Mouse (Mus musculus) frontal cortex, postnatal 14 days (tissue): ENCODE measurements at regions not wholly inside any gene's neighbourhood (a gene's known extent, or its start where the extent isn't known, plus 50 kb on each side); places are given as distances from the start of the nearest gene placed in this dataset.

Experiments
- DNase-seq, 2 experiments: peaks; one replicate each; pipeline ENCODE4 v3.0.0; 2022; ENCODE audit warnings: low spot score in 2 of 2

DNA sequence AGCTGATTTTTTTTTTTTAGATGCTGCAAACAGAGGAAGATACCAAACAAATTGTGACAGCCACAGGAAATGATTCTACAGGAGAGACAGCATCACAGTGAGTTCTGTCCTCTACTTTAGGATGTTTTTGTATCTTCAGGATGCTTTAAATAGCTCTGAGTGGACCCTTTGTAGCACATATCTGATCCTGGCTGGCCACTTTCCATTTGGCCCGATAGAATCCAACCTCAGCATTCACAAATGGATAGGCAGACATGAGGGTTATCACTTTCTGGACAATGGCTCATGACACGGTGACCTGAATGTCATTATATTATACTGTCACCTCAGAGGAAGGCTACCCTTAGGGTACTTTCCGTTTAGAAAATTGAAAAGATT is 379.3 kb downstream of the Gm10295 start:
- no peak for DNase-seq

DNA sequence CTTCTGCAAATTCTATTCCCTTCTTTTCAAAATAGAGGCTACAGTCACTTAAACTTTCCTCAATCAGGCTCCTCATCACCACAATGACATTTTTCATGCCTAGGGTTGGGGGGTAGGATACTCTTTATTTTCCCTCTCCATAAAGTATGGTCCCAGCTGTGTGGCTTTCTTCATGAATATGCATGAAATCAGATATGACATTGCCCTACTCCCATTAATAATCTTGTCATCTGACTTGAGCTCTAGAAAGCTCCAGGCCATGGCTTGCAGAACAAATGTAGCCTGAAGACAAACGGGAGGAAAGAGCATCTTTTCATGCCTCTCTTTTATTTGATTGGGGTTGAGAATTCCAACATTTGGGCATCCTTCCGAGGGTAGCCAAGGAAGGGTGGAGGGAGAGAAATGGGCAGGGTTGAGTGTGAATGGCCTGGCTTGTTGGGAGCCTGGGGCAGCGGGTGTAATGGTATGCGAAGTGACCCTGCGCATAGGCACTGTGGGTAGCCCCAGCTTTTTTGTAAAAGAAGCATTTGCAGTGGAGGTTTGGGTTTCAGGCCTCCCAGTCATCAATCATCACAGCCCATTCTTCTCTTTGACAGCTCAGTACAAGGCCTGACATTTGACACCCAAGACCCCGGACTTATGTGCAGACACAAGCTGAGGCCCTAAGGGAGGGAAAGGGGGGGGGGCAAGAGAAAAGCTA is 379.8 kb downstream of the Gm10295 start:
- DNase-seq = no peak

DNA sequence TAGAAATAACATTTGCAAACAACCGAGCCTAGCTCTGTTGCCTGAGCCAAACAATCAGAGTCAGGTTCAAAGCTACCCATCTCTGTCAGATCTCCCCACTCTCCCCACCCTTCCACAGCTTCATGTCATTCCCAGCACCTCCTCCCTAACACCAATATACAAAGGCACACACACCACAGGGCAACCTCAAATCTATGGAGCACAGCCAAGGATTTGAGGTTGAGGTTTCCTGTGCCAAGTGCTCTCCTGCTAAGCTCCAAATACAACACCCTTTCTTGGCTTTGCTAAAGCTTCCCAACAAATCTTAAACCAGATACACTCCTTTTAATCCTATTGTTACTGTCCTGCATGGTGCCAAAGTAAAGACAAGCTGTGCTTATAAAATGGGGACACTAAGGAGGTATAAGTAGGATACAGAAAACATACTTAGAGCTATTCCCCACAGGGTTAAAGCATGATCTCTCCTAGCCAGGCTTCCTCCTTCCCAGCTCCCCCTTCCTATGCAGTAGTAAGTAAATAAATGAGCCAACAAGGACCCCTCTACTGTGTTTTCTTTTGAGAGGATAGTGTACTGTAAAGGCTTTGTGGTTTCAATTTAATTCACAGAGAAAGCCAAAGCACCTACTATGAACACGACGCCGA is 398.8 kb downstream of the Gm10295 start:
- DNase-seq = no peak

DNA sequence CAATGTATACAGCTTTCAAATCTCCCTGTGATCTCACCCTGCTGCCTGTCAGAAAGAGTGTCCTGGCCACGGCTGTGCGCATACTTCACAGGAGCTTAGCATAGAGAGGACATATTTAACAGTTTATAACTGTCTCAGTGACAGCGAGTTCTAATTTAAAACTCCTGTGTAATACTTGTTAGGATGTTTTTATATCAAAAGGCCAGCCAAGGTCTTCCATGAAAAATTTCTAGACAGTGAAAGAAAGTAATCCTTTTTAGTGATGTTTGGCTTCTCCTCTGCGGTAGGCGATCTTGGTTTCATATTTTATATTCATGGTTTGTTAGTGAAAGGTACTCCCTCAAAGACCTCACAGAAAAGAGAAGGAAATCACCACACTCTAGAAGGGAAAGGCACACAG is 403.0 kb downstream of the Gm10295 start:
- DNase-seq = no peak

DNA sequence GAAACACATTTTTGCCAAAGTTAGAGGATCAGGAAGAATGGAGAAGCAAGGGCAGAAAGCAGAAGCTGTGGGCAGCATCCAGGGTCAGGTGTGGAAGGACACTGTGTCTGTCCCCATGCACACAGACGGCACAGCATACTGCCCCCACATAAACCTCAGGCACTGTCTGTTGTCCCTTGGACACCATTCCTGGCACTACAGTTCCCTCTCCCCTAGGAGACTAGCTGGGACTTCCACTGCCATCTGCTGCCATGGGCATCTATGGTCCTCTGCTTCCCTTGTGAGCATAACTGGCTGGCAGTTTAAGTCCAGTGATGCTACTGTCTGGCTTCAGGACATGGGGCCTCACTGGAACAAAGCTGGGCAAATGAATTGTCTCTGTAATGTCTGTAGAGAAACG is 405.0 kb downstream of the Gm10295 start:
- DNase-seq = no peak

- no peak for DNase-seq
Measured at GRCm38 (mm10) chr7:70930911-70931310, 420.4 kb downstream of the Gm10295 start.

- DNase-seq = no peak
Measured at GRCm38 (mm10) chr7:70929935-70930334, 421.4 kb downstream of the Gm10295 start.

DNA sequence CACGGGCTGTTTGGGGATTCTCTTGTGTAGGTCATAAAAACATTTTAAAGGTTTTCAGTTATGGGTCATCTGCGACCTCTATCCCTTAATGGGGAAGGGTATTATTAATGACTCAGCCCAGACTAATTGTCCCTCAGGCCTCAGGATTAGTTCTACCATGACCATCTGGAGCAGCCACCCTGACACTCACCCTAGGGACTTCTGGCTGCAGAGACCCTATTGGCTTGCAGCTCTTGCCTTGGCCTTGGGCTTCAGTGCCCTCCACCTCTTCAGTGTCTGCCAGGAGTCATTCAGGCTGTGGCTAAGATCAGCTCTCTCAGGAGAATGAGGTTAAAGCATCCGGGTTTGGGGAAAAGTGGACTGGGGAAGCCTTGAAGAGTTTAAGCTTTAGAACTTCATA is 423.3 kb downstream of the Gm10295 start:
- no peak for DNase-seq

- DNase-seq = no peak
Measured at GRCm38 (mm10) chr7:70917016-70917415, 434.3 kb downstream of the Gm10295 start.

DNA sequence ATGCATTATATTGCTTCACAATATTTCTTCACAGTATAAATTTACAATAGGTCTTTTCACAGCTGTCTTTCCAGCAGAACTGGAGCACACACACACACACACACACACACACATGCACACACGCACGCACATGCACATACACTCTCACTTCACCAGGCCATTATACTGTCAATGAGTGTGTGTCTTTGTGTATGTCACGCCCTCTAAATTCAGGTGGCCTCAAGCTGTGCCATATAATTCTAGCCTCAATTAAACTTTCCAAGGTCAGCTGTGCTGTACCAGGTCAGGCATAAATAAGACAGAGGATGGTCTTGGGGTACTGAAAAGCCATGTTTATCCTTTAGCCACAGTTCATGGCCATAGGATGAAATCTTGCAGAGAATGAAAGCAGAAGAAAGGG is 442.4 kb downstream of the Gm10295 start:
- no peak for DNase-seq

DNA sequence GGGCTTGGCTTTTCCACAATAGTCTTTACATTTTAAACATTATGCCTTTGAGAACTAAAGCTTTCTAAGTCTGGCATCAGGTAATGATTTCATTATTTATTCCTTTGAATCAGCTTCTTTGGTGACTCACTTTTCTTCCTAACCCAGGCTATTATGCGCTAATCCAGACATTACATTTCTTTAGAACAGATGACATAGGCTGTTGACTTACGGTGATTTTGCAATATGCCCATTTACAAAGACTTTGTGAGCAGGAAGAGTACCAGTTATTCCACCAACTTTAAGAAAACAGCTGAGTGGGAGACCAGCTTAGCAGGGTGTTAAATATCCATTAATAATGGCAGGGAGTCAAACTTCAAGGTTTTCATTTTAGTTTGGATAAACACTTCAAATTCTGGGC is 459.6 kb downstream of the Gm10295 start:
- no peak for DNase-seq

DNA sequence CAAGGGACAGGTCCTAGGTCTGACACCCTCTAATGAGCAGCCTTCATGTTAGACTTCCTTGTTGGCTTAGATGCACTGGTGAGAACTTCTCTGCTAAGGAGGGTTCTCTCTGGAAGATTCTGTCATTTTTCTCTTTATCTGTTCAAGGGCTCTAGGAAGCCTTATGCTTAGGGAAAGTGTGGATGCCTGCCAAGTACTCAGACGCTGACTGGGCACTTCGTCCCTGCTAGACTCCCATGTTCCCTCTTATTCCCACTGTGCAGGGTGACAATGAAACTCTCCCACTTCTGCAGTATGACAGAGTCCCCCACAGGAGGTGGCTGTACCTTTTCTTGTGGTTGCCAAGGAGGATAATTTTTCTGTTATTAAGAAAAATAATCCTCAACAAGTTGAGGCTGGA is 470.8 kb downstream of the Gm10295 start:
- DNase-seq = no peak

DNA sequence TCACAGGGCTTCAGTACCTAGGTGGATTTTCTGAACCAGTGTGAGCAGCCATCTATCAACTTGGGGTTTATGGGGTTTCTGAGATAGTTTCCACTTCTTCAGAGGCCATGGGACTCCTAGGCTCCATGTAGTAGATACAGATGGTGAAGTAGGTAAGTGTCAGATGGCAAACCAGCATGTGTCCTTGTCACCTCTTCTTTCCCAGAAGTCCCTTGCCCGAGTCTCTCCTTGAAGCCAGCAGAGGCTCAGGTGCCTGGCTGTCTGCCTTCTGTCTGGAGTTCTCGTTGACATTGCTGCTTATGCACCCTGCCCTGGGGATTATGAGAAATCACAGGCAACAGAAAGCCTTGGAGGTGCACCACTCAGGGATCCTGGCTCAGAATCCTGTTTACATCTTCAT is 476.9 kb downstream of the Gm10295 start:
- no peak for DNase-seq

- DNase-seq = no peak
Measured at GRCm38 (mm10) chr7:70870841-70871534, 480.3 kb downstream of the Gm10295 start.

DNA sequence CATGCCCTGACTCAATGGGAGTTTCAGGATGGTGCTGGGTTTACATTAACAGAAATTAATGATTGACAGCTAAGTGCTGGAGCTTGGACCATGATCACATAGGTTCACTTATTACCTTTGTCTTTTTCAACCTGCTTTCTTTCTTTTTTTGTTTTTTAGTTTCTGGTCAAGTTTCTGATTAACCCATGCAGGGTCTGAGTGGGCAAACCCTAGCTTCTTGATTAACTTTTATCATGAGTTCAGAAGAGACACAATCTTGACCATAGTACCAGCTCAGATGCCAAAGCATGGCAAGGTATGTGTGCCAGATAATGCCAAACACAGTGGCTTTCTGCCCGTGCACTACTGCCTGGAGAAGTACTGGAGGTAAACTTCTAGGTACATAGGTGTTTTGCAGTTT is 482.2 kb downstream of the Gm10295 start:
- DNase-seq = no peak

GRCm38 (mm10) chr7:70859957-70860356 is 491.3 kb downstream of the Gm10295 start:
- DNase-seq = no peak

GRCm38 (mm10) chr7:70850726-70851125 is 484.2 kb upstream of the Nr2f2 start:
- DNase-seq = no peak

DNA sequence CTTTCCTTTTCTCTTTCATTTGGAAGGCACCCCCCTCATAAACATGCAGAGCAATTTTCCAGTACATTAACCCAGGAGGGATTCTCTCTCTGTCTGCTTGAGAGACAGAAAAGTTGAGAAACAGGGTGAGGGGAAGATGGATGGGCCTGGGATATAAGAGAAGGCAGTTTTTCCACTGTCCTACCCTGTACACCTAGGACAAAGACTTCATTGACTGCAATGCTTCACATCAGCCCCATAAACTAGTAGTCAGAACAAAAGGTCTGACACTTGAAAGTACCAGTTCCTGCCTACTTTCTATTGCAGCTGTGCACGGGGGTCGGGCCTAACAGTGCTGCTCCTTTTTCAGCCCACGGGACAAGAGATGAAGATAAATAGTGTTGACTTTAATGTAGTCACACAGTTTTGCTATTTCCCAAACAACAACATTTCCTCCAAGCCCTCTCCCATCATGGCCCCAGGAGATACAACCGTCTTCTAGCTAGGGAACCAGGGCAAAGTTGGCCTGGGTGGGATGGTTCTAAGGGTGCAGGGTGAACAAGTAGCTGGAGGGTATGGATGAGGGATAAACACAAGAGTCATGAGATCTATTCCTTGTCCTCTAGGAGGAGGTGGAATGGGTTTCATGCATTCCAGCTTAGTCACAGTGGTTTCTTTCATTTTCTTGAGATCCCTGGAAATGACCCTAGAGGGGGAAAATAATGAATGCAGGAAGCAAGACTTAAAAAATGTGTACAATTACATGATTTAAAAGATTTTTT is 481.7 kb upstream of the Nr2f2 start:
- DNase-seq = no peak

DNA sequence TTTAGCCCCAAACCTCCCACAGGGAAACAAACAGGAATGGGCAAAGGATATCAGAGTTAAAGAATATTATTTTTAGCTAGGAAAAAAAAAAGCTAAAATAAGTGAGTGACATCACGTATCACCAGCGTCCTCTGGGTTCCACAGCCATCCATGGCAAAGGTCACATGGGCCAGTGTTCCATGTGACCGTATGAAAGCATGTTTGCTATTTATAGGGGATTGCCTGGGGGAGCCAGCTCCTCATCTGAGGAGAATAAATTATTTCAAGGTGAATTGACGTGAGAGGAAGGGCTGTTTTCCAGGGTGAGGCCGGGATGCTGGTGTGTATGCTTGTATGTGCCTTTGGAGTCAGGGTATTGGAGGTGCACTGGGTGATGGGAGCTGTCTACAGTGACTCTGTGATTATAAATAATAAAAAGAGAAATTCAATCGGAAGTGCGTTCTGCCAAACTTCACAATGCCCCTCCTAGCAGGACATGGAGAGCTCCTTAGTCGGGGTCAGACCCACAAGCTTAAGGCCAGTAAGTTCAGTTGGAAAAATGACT is 481.0 kb upstream of the Nr2f2 start:
- no peak for DNase-seq

GRCm38 (mm10) chr7:70846076-70846475 is 479.5 kb upstream of the Nr2f2 start:
- no peak for DNase-seq

GRCm38 (mm10) chr7:70840142-70840541 is 473.6 kb upstream of the Nr2f2 start:
- no peak for DNase-seq

DNA sequence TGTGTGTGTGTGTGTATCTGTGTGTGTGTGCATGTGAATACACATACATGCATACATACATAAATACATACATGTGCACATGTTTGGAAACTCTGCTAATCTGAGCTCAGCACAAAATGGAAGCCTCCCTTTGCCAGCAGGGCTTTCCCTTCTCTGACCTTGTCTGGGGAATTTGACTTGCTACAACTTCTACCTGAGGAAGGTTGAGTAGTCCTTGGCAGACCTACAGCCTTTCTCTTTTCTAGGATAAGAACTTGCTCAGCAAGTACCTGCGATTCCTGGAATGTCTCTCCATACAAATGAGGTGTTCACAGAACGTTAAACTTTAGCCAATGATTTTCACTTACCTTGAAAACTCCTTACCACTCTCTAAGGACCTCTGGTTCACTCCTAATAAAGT is 472.7 kb upstream of the Nr2f2 start:
- no peak for DNase-seq
